29 mouse cellular contexts compared by ENCODE assay signal in the genomic region with DNA sequence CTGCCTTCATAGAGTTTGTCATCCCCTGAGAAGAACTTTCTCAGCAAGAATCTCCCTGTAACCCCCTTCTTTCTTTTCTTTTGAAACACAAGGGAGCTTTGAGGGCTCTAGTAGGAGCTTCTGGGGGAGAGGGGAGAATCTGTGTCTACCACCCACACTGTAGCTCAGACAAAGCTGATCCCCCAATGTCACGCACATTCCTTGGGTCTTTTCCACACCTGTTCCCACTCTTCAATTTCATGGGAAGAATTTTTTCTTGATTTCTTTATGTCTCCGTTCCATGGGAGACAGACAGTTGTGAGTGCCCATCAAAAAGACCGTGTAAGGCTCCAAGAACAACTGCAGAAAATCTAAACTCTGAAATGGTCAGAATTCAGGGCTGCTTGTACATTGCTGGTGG. TPM values are rescaled to one million over a fixed set of nuclear protein-coding genes. Genes with fewer than 3 reads are reported as not detected.
A peak's percentile ranks its signal among the peaks of the same experiment; 100 is the strongest.
DNase-seq lines count a peak whose midpoint lies in the region; ATAC-seq and TF ChIP-seq lines count a peak whose summit lies in the region.
"Had no signal": no experiment of that assay in that cellular context is flagged by ENCODE, and none has a peak within 500 bp of the region (broad histone marks: within the 10 kb centered on the region; RNA-seq: fewer than 3 reads in every experiment).

No protein-coding gene starts in this region.

- 65% methylated on average over 3 of the region's 3 CpGs for WGBS in forebrain, embryonic 16.5 days
- WGBS in forebrain, embryonic 12.5 days: 72% methylated on average over 3 of the region's 3 CpGs
- 64% methylated on average over 3 of the region's 3 CpGs for WGBS in embryonic facial prominence, embryonic 10.5 days
- WGBS in embryonic facial prominence, embryonic 15.5 days: 25% methylated on average over 3 of the region's 3 CpGs
- whole genome bisulfite sequencing in limb, embryonic 14.5 days: 54% methylated on average over 3 of the region's 3 CpGs

- DNase-seq in embryonic facial prominence, embryonic 10.5 days (ENCODE audit: low spot score): no peak
- DNase-seq in limb, embryonic 14.5 days (ENCODE audit: low spot score): peak; percentile 51
- no peak for DNase-seq in right cerebral cortex, adult 18-20 months
- no peak for DNase-seq in left cerebral cortex, postnatal 25 days (ENCODE audit: low spot score in 2 of 2)
- DNase-seq: adrenal gland, postnatal 36 days; cerebellum, postnatal 14 days; gastrocnemius, postnatal 25 days; heart, adult 2 months; heart, postnatal 36 days; kidney, postnatal 25 days; liver, embryonic 13.5 days; lung, adult 2 months; lung, postnatal 14 days; retina, postnatal 1 day; right cerebral cortex, postnatal 4 days; thymus, postnatal 14 days had no signal

- H3K36me3 ChIP-seq in forebrain, embryonic 16.5 days (ENCODE audit: control insufficient read depth, insufficient read depth): no peaks in the 10 kb centered on the region
- no peaks in the 10 kb centered on the region for H3K36me3 ChIP-seq in forebrain, embryonic 12.5 days (replicated peaks)
- no peaks in the 10 kb centered on the region for H3K36me3 ChIP-seq in embryonic facial prominence, embryonic 10.5 days (replicated peaks)
- no peaks in the 10 kb centered on the region for H3K36me3 ChIP-seq in embryonic facial prominence, embryonic 15.5 days
- no peaks in the 10 kb centered on the region for H3K36me3 ChIP-seq in limb, embryonic 14.5 days (ENCODE audit: control insufficient read depth, insufficient read depth, low read length)
- H3K36me3 ChIP-seq: G1E; heart, embryonic 15.5 days; hindbrain, embryonic 15.5 days; liver, embryonic 13.5 days; midbrain, embryonic 15.5 days; neural tube, embryonic 13.5 days had no signal

- H3K4me2 ChIP-seq in forebrain, embryonic 16.5 days (ENCODE audit: low read length): no peak overlapping the region
- H3K4me2 ChIP-seq in forebrain, embryonic 12.5 days: no peak overlapping the region
- no peak overlapping the region for H3K4me2 ChIP-seq in embryonic facial prominence, embryonic 15.5 days (replicated peaks)
- H3K4me2 ChIP-seq in limb, embryonic 14.5 days (replicated peaks; ENCODE audit: low read depth, low read length, severe bottlenecking): no peak overlapping the region
- H3K4me2 ChIP-seq: forebrain, embryonic 13.5 days; heart, embryonic 15.5 days; hindbrain, embryonic 15.5 days; liver, embryonic 13.5 days; midbrain, embryonic 15.5 days; neural tube, embryonic 13.5 days had no signal

- H3K9ac ChIP-seq in forebrain, embryonic 16.5 days (replicated peaks; ENCODE audit: low read depth, low read length): no peak overlapping the region
- no peak overlapping the region for H3K9ac ChIP-seq in forebrain, embryonic 12.5 days
- H3K9ac ChIP-seq in embryonic facial prominence, embryonic 15.5 days: no peak overlapping the region
- H3K9ac ChIP-seq in limb, embryonic 14.5 days (ENCODE audit: low read depth, low read length, severe bottlenecking): no peak overlapping the region
- H3K9ac ChIP-seq: forebrain, embryonic 13.5 days; heart, embryonic 15.5 days; hindbrain, embryonic 15.5 days; liver, embryonic 13.5 days; midbrain, embryonic 15.5 days; neural tube, embryonic 13.5 days had no signal

- H3K9me3 ChIP-seq in forebrain, embryonic 16.5 days (ENCODE audit: control insufficient read depth, low read length): no peaks in the 10 kb centered on the region
- H3K9me3 ChIP-seq in forebrain, embryonic 12.5 days: no peaks in the 10 kb centered on the region
- no peaks in the 10 kb centered on the region for H3K9me3 ChIP-seq in embryonic facial prominence, embryonic 10.5 days
- H3K9me3 ChIP-seq in embryonic facial prominence, embryonic 15.5 days (replicated peaks): no peaks in the 10 kb centered on the region
- no peaks in the 10 kb centered on the region for H3K9me3 ChIP-seq in limb, embryonic 14.5 days (ENCODE audit: control insufficient read depth, low read length)
- H3K9me3 ChIP-seq: forebrain, embryonic 13.5 days; G1E; heart, embryonic 15.5 days; hindbrain, embryonic 15.5 days; liver, embryonic 13.5 days; midbrain, embryonic 15.5 days had no signal

- no peak for TF ChIP-seq POLR2A in limb, embryonic 14.5 days (IDR thresholded peaks at IDR 0.05; ENCODE audit: borderline replicate concordance, extremely low read depth, insufficient read depth, insufficient read length)

- ATAC-seq in forebrain, embryonic 16.5 days: no peak
- ATAC-seq in forebrain, embryonic 12.5 days (ENCODE audit: low FRiP score): no peak
- ATAC-seq in embryonic facial prominence, embryonic 15.5 days (ENCODE audit: insufficient number of reproducible peaks, low FRiP score, low TSS enrichment, low read depth): peak; percentile 51
- ATAC-seq in limb, embryonic 14.5 days (ENCODE audit: low FRiP score, low read depth): peak; percentile 89
- ATAC-seq: forebrain, embryonic 13.5 days; midbrain, embryonic 15.5 days; Patski had no signal

- no peaks in the 10 kb centered on the region for H3K27me3 ChIP-seq in forebrain, embryonic 16.5 days (replicated peaks; ENCODE audit: control insufficient read depth, insufficient read depth, low read length)
- H3K27me3 ChIP-seq in forebrain, embryonic 12.5 days: no peaks in the 10 kb centered on the region
- no peaks in the 10 kb centered on the region for H3K27me3 ChIP-seq in embryonic facial prominence, embryonic 10.5 days (replicated peaks; ENCODE audit: low read depth, poor library complexity, severe bottlenecking)
- H3K27me3 ChIP-seq in embryonic facial prominence, embryonic 15.5 days: no peaks in the 10 kb centered on the region
- no peaks in the 10 kb centered on the region for H3K27me3 ChIP-seq in limb, embryonic 14.5 days (ENCODE audit: control insufficient read depth, insufficient read depth, low read length)
- H3K27me3 ChIP-seq: CH12.LX; forebrain, embryonic 13.5 days; heart, embryonic 15.5 days; hindbrain, embryonic 15.5 days; liver, embryonic 13.5 days; midbrain, embryonic 15.5 days; neural tube, embryonic 13.5 days; Patski had no signal

- H3K4me1 ChIP-seq in forebrain, embryonic 16.5 days (replicated peaks; ENCODE audit: control insufficient read depth, insufficient read depth, low read length): peaks cover 10% of the 10 kb centered on the region
- H3K4me1 ChIP-seq in forebrain, embryonic 12.5 days: peaks cover 9% of the 10 kb centered on the region
- H3K4me1 ChIP-seq in embryonic facial prominence, embryonic 10.5 days: peaks cover 14% of the 10 kb centered on the region
- H3K4me1 ChIP-seq in embryonic facial prominence, embryonic 15.5 days: peaks cover 9% of the 10 kb centered on the region; the same call in 1 of the 2 replicates
- 0 out of 2 replicates have a peak, but pooled peaks cover 2% of the 10 kb centered on the region for H3K4me1 ChIP-seq in limb, embryonic 14.5 days (ENCODE audit: control insufficient read depth, insufficient read depth, low read length)
- H3K4me1 ChIP-seq: heart, embryonic 15.5 days; hindbrain, embryonic 15.5 days; liver, embryonic 13.5 days; midbrain, embryonic 15.5 days had no signal

- H3K4me3 ChIP-seq in forebrain, embryonic 16.5 days (replicated peaks; ENCODE audit: low read length): no peak overlapping the region
- H3K4me3 ChIP-seq in forebrain, embryonic 12.5 days (replicated peaks): no peak overlapping the region
- no peak overlapping the region for H3K4me3 ChIP-seq in embryonic facial prominence, embryonic 10.5 days
- H3K4me3 ChIP-seq in embryonic facial prominence, embryonic 15.5 days (replicated peaks): no peak overlapping the region
- no peak overlapping the region for H3K4me3 ChIP-seq in limb, embryonic 14.5 days (replicated peaks; ENCODE audit: low read length)
- H3K4me3 ChIP-seq: forebrain, embryonic 13.5 days; heart, adult 2 months; heart, embryonic 15.5 days; hindbrain, embryonic 15.5 days; liver, embryonic 13.5 days; midbrain, embryonic 15.5 days; neural tube, embryonic 13.5 days had no signal

- intact Hi-C loops in left cerebral cortex, postnatal 25 days (cut with DNase I): loop anchor here (5.0 kb wide), 1 partner anchor 52 kb away; the partner anchor contains the start of gene Ccdc33

- H3K27ac ChIP-seq in forebrain, embryonic 16.5 days (ENCODE audit: low read length): peak overlapping the region; percentile 24; the same call in 1 of the 2 replicates
- no peak overlapping the region for H3K27ac ChIP-seq in forebrain, embryonic 12.5 days
- H3K27ac ChIP-seq in embryonic facial prominence, embryonic 10.5 days (replicated peaks): peak overlapping the region; percentile 45
- peak overlapping the region; percentile 48 for H3K27ac ChIP-seq in embryonic facial prominence, embryonic 15.5 days (replicated peaks)
- no peak overlapping the region for H3K27ac ChIP-seq in limb, embryonic 14.5 days (replicated peaks; ENCODE audit: low read depth, low read length)
- H3K27ac ChIP-seq: forebrain, embryonic 13.5 days; heart, adult 2 months; heart, embryonic 15.5 days; hindbrain, embryonic 15.5 days; liver, embryonic 13.5 days; midbrain, embryonic 15.5 days; neural tube, embryonic 13.5 days had no signal

RNA-seq across cellular contexts. Expression of gene Islr, which starts 35.2 kb away (rescaled TPM):
- 16.8 and 25.5 TPM in 2 replicates for polyA plus RNA-seq in forebrain, embryonic 16.5 days (2015; fragmentation: Nextera tagmentation; extraction: Ambion mirVana)
- polyA plus RNA-seq in forebrain, embryonic 12.5 days (2016; fragmentation: Nextera tagmentation; extraction: Ambion mirVana): 16.4 and 17.9 TPM in 2 replicates
- 13.8 and 18.2 TPM in 2 replicates for polyA plus RNA-seq in embryonic facial prominence, embryonic 10.5 days (2016; fragmentation: Nextera tagmentation; extraction: Ambion mirVana)
- polyA plus RNA-seq in embryonic facial prominence, embryonic 15.5 days (2015; fragmentation: Nextera tagmentation; extraction: Ambion mirVana): 150 and 165 TPM in 2 replicates
- polyA plus RNA-seq in limb, embryonic 14.5 days (2012; rRNA removed): 493 and 711 TPM in 2 replicates
- 143 and 153 TPM in 2 replicates for polyA plus RNA-seq in limb, embryonic 14.5 days (2014; fragmentation: Nextera tagmentation; extraction: Ambion mirVana)
- total RNA-seq in left cerebral cortex, postnatal 25 days (2021): 10 to 100 TPM; 14.9 to 15.2 TPM
- total RNA-seq: CH12.LX had no signal
- polyA plus RNA-seq: G1E had no signal

RNA-seq across cellular contexts. Expression of gene Islr2, which starts 35.2 kb away (rescaled TPM):
- polyA plus RNA-seq in forebrain, embryonic 16.5 days (2015; fragmentation: Nextera tagmentation; extraction: Ambion mirVana): 74.4 and 88.4 TPM in 2 replicates
- polyA plus RNA-seq in forebrain, embryonic 12.5 days (2016; fragmentation: Nextera tagmentation; extraction: Ambion mirVana): 52.3 and 60.8 TPM in 2 replicates
- polyA plus RNA-seq in embryonic facial prominence, embryonic 10.5 days (2016; fragmentation: Nextera tagmentation; extraction: Ambion mirVana): 1.5 and 2.2 TPM in 2 replicates
- 0.80 and 0.81 TPM in 2 replicates for polyA plus RNA-seq in embryonic facial prominence, embryonic 15.5 days (2015; fragmentation: Nextera tagmentation; extraction: Ambion mirVana)
- 12.2 and 24.8 TPM in 2 replicates for polyA plus RNA-seq in limb, embryonic 14.5 days (2012; rRNA removed)
- polyA plus RNA-seq in limb, embryonic 14.5 days (2014; fragmentation: Nextera tagmentation; extraction: Ambion mirVana): 1.7 and 2.7 TPM in 2 replicates
- total RNA-seq in left cerebral cortex, postnatal 25 days (2021): 10 to 100 TPM; 72.2 to 76.7 TPM
- total RNA-seq: CH12.LX; megakaryocyte, adult 5-6 weeks had no signal
- polyA plus RNA-seq: heart, embryonic 15.5 days had no signal

RNA-seq across cellular contexts. Expression of gene Ccdc33, which starts 50.3 kb away (rescaled TPM):
- polyA plus RNA-seq in forebrain, embryonic 16.5 days (2015; fragmentation: Nextera tagmentation; extraction: Ambion mirVana): 0.51 and 0.79 TPM in 2 replicates
- polyA plus RNA-seq in forebrain, embryonic 12.5 days (2016; fragmentation: Nextera tagmentation; extraction: Ambion mirVana): 1.5 and 2.4 TPM in 2 replicates
- 0.36 and 0.56 TPM in 2 replicates for polyA plus RNA-seq in embryonic facial prominence, embryonic 10.5 days (2016; fragmentation: Nextera tagmentation; extraction: Ambion mirVana)
- polyA plus RNA-seq in embryonic facial prominence, embryonic 15.5 days (2015; fragmentation: Nextera tagmentation; extraction: Ambion mirVana): 1.3 and 1.6 TPM in 2 replicates
- 0.11 and 0.24 TPM in 2 replicates for polyA plus RNA-seq in limb, embryonic 14.5 days (2012; rRNA removed)
- polyA plus RNA-seq in limb, embryonic 14.5 days (2014; fragmentation: Nextera tagmentation; extraction: Ambion mirVana): 0.44 TPM in 1 of 2 replicates, not detected in the other
- 1 to 10 TPM in 1 of 2 experiments, under 1 TPM in 1; 0.55 to 1.1 TPM for total RNA-seq in left cerebral cortex, postnatal 25 days (2021)
- total RNA-seq: gastrocnemius, postnatal 25 days; heart, adult 2 months; heart, postnatal 36 days; megakaryocyte, adult 5-6 weeks had no signal
- polyA plus RNA-seq: G1E; heart, embryonic 15.5 days; liver, embryonic 13.5 days; stomach, embryonic 14.5 days had no signal

Comparison
In these comparisons a context has a peak if more than half of its experiments do, and no peak if none do; other contexts are left out.
1. H3K27ac ChIP-seq: peak in forebrain, embryonic 16.5 days (single experiment), embryonic facial prominence, embryonic 10.5 days (single experiment) and embryonic facial prominence, embryonic 15.5 days (single experiment); none in forebrain, embryonic 12.5 days (single experiment) and limb, embryonic 14.5 days (single experiment).
2. ATAC-seq: peak in embryonic facial prominence, embryonic 15.5 days (single experiment) and limb, embryonic 14.5 days (single experiment); none in forebrain, embryonic 16.5 days (single experiment) and forebrain, embryonic 12.5 days (single experiment).